Mouse (Mus musculus) forebrain, embryonic 15.5 days (tissue): Measurements from ENCODE around the gene Pcx. TPM values are rescaled to one million over a fixed set of nuclear protein-coding genes. Genes with fewer than 3 reads are reported as not detected.

Source experiments
- ATAC-seq: fragments of 200-750 bp; cut with Nextera tagmentation; replicated peaks from 2 replicates; pipeline ENCODE4 v1.8.0; 2017; ENCODE audit warnings: mild to moderate bottlenecking, moderate TSS enrichment, moderate library complexity
- H3K27ac ChIP-seq: fragments of 300-500 bp; sonication (generic); replicated peaks from 2 replicates; pipeline ENCODE4 v1.5.1; 2015; ENCODE audit warnings: mild to moderate bottlenecking, inconsistent platforms
- H3K27me3 ChIP-seq: fragments of 300-500 bp; sonication (generic); 2 replicates; pipeline ENCODE4 v1.6.1; 2015; ENCODE audit warnings: inconsistent platforms
- H3K36me3 ChIP-seq: fragments of 300-500 bp; sonication (generic); 2 replicates; pipeline ENCODE4 v1.6.1; 2015; ENCODE audit warnings: mild to moderate bottlenecking, inconsistent platforms
- H3K4me1 ChIP-seq: fragments of 300-500 bp; sonication (generic); 2 replicates; pipeline ENCODE4 v1.6.1; 2015; ENCODE audit warnings: inconsistent platforms
- H3K4me2 ChIP-seq: fragments of 300-500 bp; sonication (generic); replicated peaks from 2 replicates; pipeline ENCODE4 v1.6.1; 2015; ENCODE audit warnings: mild to moderate bottlenecking, inconsistent platforms
- H3K4me3 ChIP-seq: fragments of 300-500 bp; sonication (generic); 2 replicates; pipeline ENCODE4 v1.5.1; 2015; ENCODE audit warnings: mild to moderate bottlenecking, inconsistent platforms
- H3K9ac ChIP-seq: fragments of 300-500 bp; sonication (generic); replicated peaks from 2 replicates; pipeline ENCODE4 v1.6.1; 2015; ENCODE audit warnings: mild to moderate bottlenecking, inconsistent platforms
- H3K9me3 ChIP-seq: fragments of 300-500 bp; sonication (generic); 2 replicates; pipeline ENCODE4 v1.6.1; 2016; ENCODE audit warnings: inconsistent platforms
- WGBS: fragments of 180-500 bp; shearing (Covaris S2); methylation state at CpG from one replicate; pipeline ENCODE4 v1.1.7; 2015; ENCODE audit warnings: mixed read lengths; 5-methylcytosine and 5-hydroxymethylcytosine counted together
- polyA plus RNA-seq: library from polyadenylated mRNA; unstranded; fragments of >200 nt; fragmentation: Nextera tagmentation; extraction: Ambion mirVana; gene quantifications from 2 replicates; pipeline ENCODE4 v1.2.1, GENCODE M21; 2015

The Pcx gene
- polyA plus RNA-seq, 1 experiment from 2014 or later = 28.4 TPM

DNA sequence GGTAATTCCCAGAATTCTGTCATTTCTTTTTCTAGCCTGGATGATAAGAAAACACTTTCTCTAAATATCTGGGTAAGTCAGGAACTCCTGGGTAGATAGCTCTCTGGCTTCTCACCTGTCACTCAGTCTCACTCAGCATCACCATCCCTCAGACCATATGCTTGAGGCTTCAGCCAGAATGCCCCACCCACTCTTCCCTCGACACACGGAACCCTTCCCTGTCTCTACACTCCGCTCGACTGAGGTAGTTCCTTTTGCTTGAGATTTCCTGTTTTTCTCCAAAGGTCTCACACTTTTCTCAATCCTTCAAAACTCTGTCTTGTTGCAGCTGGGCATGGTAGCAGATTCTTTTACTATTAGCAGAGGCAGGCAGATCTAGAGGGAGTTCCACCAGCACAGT, 28.9 kb upstream of the Pcx start:
- Histone ChIP-seq H3K9me3 (no peaks in the 10 kb centered on the region), H3K4me1 (peaks cover 11% of the 10 kb centered on the region), H3K4me3 (no peak overlapping the region), H3K4me2 (no peak overlapping the region), H3K27ac (no peak overlapping the region), H3K9ac (no peak overlapping the region), H3K27me3 (peaks cover 10% of the 10 kb centered on the region; the same call in 1 of the 2 replicates), H3K36me3 (no peaks in the 10 kb centered on the region)
- 57% methylated on average over 4 of the region's 4 CpGs for WGBS
- ATAC-seq = no peak

DNA sequence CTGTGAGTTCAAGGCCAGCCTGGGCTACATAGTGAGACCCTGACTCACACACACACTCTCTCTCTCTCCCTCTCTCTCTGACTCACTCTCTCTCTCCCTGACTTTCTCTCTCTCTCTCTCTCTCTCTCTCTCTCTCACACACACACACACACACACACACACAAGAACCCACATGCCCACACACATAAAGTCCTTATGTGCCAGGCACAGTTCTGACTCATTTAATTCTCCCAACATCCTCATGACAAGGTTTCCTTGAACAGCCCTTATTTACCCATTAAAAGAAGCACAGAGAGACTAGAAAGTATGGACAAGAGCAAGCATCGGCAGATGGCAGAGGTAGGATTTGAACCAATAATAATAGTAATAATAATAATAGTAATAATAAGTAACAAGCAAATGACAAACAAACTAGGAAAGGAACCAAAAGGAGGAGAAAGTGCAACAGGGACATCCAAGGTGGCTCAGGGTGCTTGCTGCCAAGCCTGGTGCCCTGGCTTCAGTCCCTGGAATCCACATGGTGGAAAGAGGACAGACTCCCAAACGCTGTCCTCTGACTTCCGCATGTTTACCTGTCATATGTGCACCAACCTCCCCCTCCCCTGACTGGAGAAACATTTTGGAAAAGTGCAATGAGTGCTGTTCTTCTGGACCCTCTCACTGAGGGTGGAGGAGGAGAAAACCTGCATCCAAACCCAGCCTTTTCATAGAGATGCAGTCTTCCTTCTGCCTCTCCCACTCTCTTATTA, 28.0 kb upstream of the Pcx start:
- H3K27ac ChIP-seq = no peak overlapping the region
- 0 out of 2 replicates have a peak, but pooled peaks cover 1% of the 10 kb centered on the region for H3K4me1 ChIP-seq
- ATAC-seq = no peak
- WGBS = 86% methylated on average over 3 of the region's 3 CpGs
- H3K36me3 ChIP-seq = no peaks in the 10 kb centered on the region
- H3K27me3 ChIP-seq = peaks cover 4% of the 10 kb centered on the region; the same call in 1 of the 2 replicates
- H3K4me2 ChIP-seq = no peak overlapping the region
- H3K9ac ChIP-seq = no peak overlapping the region
- no peaks in the 10 kb centered on the region for H3K9me3 ChIP-seq
- H3K4me3 ChIP-seq = no peak overlapping the region

DNA sequence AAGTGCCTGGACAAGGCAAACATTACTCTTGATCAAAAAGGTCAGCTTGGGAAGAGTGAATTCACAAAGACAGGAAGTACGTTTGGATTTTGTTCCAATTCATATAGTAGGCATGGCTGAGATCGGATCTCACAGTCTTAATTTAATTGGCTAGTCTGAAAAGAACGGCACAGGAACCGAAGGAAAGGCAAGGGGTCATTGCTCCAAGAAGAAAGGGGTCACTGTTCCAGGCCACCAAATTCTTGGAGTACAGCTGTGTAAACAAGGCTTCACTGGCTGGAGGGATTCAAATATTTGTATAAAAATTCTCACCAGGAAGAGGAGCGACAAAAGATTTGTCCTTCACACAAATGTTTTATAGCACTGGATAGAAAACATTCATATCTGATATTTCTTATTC, 25.3 kb upstream of the Pcx start:
- no peaks in the 10 kb centered on the region for H3K9me3 ChIP-seq
- no peak overlapping the region for H3K27ac ChIP-seq
- no peaks in the 10 kb centered on the region for H3K4me1 ChIP-seq
- H3K36me3 ChIP-seq = no peaks in the 10 kb centered on the region
- no peak overlapping the region for H3K4me3 ChIP-seq
- H3K4me2 ChIP-seq = no peak overlapping the region
- no peak for ATAC-seq
- no peak overlapping the region for H3K9ac ChIP-seq
- 61% methylated on average over 5 of the region's 5 CpGs for WGBS
- H3K27me3 ChIP-seq = no peaks in the 10 kb centered on the region

DNA sequence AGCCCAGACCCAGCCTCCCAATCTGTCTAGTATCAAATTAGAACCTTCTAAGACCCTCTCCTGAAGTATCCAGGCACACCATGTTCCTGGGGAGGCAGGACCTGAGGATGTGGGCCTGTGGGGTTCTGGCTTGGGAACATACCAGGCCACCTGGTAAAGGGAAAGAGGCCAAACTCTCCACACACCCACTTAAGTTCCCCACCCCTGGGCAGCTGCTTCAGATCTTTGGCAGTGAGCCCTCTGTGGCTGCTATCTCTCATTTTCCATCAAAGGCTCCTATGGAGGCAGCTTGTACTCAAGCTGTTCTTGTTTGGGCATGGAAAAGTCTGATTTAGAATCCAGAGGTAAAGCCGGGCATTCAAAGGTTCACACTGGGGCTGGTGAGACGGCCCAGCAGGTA, 22.4 kb upstream of the Pcx start:
- WGBS = 74% methylated on average over 2 of the region's 2 CpGs
- H3K27me3 ChIP-seq = no peaks in the 10 kb centered on the region
- no peak overlapping the region for H3K4me3 ChIP-seq
- no peak overlapping the region for H3K27ac ChIP-seq
- no peaks in the 10 kb centered on the region for H3K36me3 ChIP-seq
- no peak overlapping the region for H3K4me2 ChIP-seq
- ATAC-seq = no peak
- no peaks in the 10 kb centered on the region for H3K4me1 ChIP-seq
- H3K9me3 ChIP-seq = no peaks in the 10 kb centered on the region
- H3K9ac ChIP-seq = no peak overlapping the region

DNA sequence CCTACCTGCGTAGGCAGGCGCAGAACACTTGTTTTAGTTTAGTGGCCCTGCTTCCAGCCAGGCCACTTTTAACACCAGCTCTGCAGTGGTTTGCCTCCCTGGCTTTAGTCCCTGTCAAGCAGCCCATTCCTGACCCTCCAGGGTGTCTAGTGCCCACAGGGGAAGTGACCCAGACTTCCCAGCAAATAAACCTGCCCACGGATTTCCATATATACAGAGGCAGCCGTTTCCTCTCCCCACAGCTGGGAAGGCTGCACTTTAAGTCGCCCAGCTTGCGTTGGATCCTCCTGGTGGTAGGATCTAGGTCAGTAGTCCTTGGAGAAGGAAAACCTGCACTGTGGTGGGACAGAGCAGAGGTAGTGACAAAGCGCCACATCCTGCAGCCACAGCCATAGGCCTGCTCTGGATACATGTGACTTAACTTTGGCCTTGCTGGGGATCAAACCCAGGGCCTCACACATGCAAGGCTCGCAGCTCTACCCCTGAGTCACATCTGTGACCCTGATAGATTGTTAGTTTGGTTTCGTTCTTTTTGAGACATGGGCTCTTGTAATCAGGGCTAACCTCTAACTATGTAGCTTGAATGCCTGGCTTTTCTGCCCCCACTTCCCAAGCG, 19.1 kb upstream of the Pcx start:
- Histone ChIP-seq H3K36me3 (no peaks in the 10 kb centered on the region), H3K9me3 (no peaks in the 10 kb centered on the region), H3K27ac (no peak overlapping the region), H3K4me3 (no peak overlapping the region), H3K4me2 (no peak overlapping the region), H3K4me1 (no peaks in the 10 kb centered on the region), H3K9ac (no peak overlapping the region), H3K27me3 (no peaks in the 10 kb centered on the region)
- WGBS = 77% methylated on average over 10 of the region's 10 CpGs
- ATAC-seq = no peak

DNA sequence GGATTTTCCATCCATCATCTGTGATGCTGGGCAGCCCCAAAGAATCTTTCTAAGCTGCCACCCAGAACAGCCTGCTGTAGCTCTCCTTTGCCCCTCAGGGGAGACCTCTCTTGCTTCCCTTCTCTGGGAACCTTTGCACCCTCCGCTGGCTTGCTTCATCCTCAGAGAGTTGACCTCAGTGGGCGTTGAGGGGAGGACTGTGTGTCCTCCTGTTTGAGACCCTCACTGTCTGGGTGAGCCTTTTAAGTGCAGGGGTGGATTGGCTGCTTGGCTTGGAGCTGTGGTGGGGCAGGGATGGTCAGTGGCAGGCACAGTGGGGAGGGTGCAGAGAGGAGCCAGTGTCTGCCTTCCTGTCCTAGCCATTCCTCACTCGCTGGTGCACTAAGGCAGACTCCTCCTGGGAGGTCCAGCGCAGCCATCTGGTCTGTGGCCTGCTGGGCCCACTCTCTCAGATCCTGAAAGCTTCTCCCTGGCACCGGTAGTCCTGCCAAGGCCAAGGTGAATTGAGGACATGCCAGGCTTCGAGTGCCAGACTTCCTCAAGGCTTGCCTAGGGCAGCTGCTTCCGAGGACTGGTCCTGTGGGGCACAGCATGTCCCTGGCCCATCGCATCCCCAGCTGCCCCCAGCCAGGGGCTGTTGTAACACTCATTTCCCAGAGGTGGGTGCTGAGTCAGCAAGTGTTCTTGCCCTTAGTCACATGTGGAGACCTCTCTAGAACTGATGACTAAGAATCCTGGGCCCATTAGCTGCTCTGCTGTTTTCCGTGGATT, 17.6 kb upstream of the Pcx start:
- H3K36me3 ChIP-seq = no peaks in the 10 kb centered on the region
- H3K4me2 ChIP-seq = no peak overlapping the region
- H3K4me3 ChIP-seq = no peak overlapping the region
- no peak for ATAC-seq
- WGBS = 56% methylated on average over 9 of the region's 9 CpGs
- no peaks in the 10 kb centered on the region for H3K9me3 ChIP-seq
- no peak overlapping the region for H3K9ac ChIP-seq
- H3K27ac ChIP-seq = no peak overlapping the region
- H3K4me1 ChIP-seq = 0 out of 2 replicates have a peak, but pooled peaks cover 2% of the 10 kb centered on the region
- no peaks in the 10 kb centered on the region for H3K27me3 ChIP-seq

DNA sequence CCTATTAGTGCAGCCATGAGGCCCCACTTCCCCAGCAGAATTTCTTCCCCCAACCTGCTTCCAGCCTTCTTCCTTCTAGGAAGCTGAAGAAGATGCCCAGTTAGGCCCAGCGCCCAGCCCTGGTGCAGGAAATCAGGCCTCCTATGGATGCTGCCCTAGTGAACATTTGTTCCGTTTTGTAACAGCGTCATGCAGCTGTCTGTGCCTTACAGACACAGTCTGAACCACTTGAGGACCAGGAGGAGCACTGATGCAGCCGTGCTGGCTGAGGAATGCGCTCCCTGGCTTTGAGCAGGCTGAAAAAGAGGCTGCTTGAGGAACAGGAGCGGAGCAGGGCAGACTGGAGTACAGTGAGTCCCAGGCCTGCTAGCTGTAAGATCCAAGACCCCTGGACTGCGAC, 15.6 kb upstream of the Pcx start:
- 74% methylated on average over 7 of the region's 7 CpGs for WGBS
- H3K4me1 ChIP-seq = 0 out of 2 replicates have a peak, but pooled peaks cover 5% of the 10 kb centered on the region
- H3K4me2 ChIP-seq = no peak overlapping the region
- no peak for ATAC-seq
- H3K4me3 ChIP-seq = no peak overlapping the region
- no peaks in the 10 kb centered on the region for H3K36me3 ChIP-seq
- no peak overlapping the region for H3K27ac ChIP-seq
- no peak overlapping the region for H3K9ac ChIP-seq
- no peaks in the 10 kb centered on the region for H3K27me3 ChIP-seq
- H3K9me3 ChIP-seq = no peaks in the 10 kb centered on the region

DNA sequence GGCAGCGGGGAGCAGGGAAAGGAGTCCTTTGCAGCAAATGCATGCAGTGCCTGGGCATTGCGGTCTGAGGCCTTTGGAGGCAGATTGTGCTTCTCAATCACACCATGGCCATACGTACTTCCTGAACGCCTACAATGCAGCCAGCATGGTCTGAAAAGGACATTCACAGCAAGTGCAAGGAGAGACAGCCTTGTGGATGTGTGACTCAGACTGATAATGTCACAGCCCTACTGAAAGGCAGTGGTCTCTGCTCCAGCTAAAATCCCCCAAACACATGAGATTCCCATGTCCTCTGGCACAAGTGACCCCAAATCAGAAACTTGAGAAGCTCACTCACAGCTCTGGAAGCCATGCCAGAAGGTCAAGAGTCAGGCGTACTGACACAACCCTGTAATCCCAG, 14.5 kb upstream of the Pcx start:
- 86% methylated on average over 5 of the region's 5 CpGs for WGBS

DNA sequence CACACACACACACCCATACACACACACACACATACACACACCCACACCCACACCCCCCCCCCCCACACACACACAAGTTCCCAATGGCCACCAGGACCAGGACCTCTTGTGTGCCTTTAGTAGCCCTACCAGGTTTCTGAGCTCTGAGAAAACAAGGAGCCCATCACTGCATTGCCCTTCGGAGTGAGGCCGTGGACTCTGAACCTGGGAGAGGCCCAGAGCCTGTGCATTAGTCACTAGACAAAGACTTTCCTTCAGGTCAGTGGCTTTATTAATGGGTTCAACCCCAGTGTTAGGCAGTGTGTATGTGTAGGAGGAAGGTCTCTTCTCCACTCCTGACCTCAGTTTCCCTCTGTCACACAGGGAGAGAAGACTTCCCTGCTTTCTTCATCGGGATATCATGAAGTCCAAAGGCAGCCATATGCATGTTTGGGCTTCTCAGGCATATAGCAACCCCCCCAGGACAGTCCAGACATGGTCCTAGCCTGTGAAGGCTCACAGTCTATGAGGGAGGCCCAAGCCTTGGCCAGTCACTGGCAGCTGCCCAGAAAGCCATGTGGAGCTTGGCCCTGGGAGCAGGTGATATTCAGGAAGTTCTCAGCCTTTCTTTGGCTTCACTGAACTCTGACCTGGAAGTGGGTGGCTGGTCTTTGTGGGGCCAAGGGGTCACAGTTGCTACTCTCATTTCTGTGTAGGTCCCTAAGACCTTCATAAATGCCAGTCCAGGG, 13.6 kb upstream of the Pcx start:
- 90% methylated on average over 3 of the region's 3 CpGs for WGBS
- Histone ChIP-seq H3K4me1 (0 out of 2 replicates have a peak, but pooled peaks cover 5% of the 10 kb centered on the region), H3K9ac (no peak overlapping the region)

More for the DNA sequence above, 14.5 kb upstream of the Pcx start:
- Histone ChIP-seq H3K4me2 (no peak overlapping the region), H3K36me3 (no peaks in the 10 kb centered on the region), H3K27me3 (no peaks in the 10 kb centered on the region), H3K4me3 (no peak overlapping the region), H3K27ac (no peak overlapping the region), H3K9me3 (no peaks in the 10 kb centered on the region), H3K9ac (no peak overlapping the region), H3K4me1 (0 out of 2 replicates have a peak, but pooled peaks cover 5% of the 10 kb centered on the region)
- no peak for ATAC-seq

DNA sequence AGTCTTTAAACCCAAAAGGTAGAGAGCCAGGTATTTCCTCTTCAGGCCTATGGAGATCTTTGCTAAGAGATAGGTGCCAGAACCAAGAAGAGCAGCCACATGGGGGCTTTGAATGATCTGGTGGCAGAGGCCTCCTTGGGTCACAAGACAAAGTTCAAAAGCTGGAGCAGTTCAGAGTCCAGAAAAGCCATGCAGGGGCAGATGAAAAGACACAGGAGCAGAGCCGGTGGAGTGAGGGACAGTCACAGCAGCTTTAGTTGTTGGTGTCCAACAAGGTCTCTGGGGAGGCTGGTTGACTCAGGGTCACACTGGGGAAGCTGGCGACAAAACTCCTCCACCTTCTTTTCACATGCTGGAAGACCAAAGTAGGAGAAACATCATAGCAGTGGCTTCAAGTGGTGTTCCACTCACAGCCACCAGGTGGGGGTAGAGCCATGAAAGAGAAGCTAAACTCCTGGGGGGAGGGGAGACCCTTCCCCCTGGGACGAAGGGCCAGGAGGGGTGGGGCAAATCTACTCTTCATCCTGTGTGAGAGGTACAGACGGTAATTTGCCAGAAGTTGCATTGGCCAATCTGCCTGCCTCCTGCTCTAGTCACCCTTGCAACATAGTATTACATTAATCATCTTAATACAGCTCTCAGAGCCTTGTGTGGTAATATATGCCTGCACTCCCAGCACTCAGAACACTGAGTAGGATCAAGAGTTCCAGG, 12.9 kb upstream of the Pcx start:
- no peaks in the 10 kb centered on the region for H3K36me3 ChIP-seq
- 4% methylated on average over 4 of the region's 4 CpGs for WGBS
- no peak overlapping the region for H3K27ac ChIP-seq
- no peak overlapping the region for H3K4me2 ChIP-seq
- no peak overlapping the region for H3K9ac ChIP-seq
- H3K9me3 ChIP-seq = no peaks in the 10 kb centered on the region
- peak; percentile 55 for ATAC-seq
- no peak overlapping the region for H3K4me3 ChIP-seq
- 0 out of 2 replicates have a peak, but pooled peaks cover 5% of the 10 kb centered on the region for H3K4me1 ChIP-seq
- H3K27me3 ChIP-seq = no peaks in the 10 kb centered on the region

More for the DNA sequence above, 13.6 kb upstream of the Pcx start:
- H3K4me2 ChIP-seq = no peak overlapping the region
- H3K27me3 ChIP-seq = no peaks in the 10 kb centered on the region
- H3K4me3 ChIP-seq = no peak overlapping the region
- no peak overlapping the region for H3K27ac ChIP-seq
- no peak for ATAC-seq
- H3K36me3 ChIP-seq = no peaks in the 10 kb centered on the region
- no peaks in the 10 kb centered on the region for H3K9me3 ChIP-seq
